Mouse (Mus musculus): ENCODE results near the gene Gm7534. TPM values are rescaled to one million over a fixed set of nuclear protein-coding genes. Genes with fewer than 3 reads are reported as not detected.
"Not testable (repeated sequence)": the region's sequence is repeated elsewhere in the genome, so short reads cannot be mapped to it uniquely, and the experiment has no call there.

Gene Gm7534
- total RNA-seq, 2 experiments from 2014 or later = not detected

- DNase-seq (ENCODE audit: low spot score in 2 of 2) = no peak
Measured at GRCm38 (mm10) chr4:134149389-134149788, 53.4 kb downstream of the Gm7534 start.

- DNase-seq (ENCODE audit: low spot score in 2 of 2) = not testable (repeated sequence)
Measured at GRCm38 (mm10) chr4:134144297-134144696, 58.5 kb downstream of the Gm7534 start.

Other genes with a start within 250 kb of the Gm7534 start
- 100 to 1,000 TPM; 199 to 225 TPM for gene Hmgn2, start 234.4 kb downstream of the Gm7534 start, total RNA-seq (2021)
- gene Dhdds, start 202.1 kb downstream of the Gm7534 start, total RNA-seq (2021) = 10 to 100 TPM; 57.3 to 58.6 TPM
- not detected for gene Lin28a, start 184.2 kb downstream of the Gm7534 start, total RNA-seq (2021)
- not detected for gene Zfp683, start 149.2 kb downstream of the Gm7534 start, total RNA-seq (2021)
- gene Crybg2, start 142.2 kb downstream of the Gm7534 start, total RNA-seq (2021) = 1 to 10 TPM; 2.1 to 2.7 TPM
- 1 to 10 TPM; 1.2 to 2.4 TPM for gene Cd52, start 107.9 kb downstream of the Gm7534 start, total RNA-seq (2021)
- 10 to 100 TPM; 19.5 to 23.2 TPM for gene Ubxn11, start 100.4 kb downstream of the Gm7534 start, total RNA-seq (2021)
- 100 to 1,000 TPM; 292 to 301 TPM for gene Sh3bgrl3, start 74.2 kb downstream of the Gm7534 start, total RNA-seq (2021)
- gene Cep85, start 15.9 kb downstream of the Gm7534 start, total RNA-seq (2021) = 10 to 100 TPM; 11.8 to 16.0 TPM
- under 1 TPM in 1 of 2 experiments, not detected in 1; 0.43 TPM for gene Catsper4, start 24.4 kb upstream of the Gm7534 start, total RNA-seq (2021)
- under 1 TPM in 1 of 2 experiments, not detected in 1; 0.16 TPM for gene Cnksr1, start 35.4 kb upstream of the Gm7534 start, total RNA-seq (2021)
- not detected for gene E130218I03Rik, start 40.7 kb upstream of the Gm7534 start, total RNA-seq (2021)
- 10 to 100 TPM; 11.1 to 12.5 TPM for gene Zfp593, start 42.6 kb upstream of the Gm7534 start, total RNA-seq (2021)
- gene Gm30191, start 43.9 kb upstream of the Gm7534 start, total RNA-seq (2021) = not detected
- 1 to 10 TPM; 2.6 to 3.5 TPM for gene Grrp1, start 51.1 kb upstream of the Gm7534 start, total RNA-seq (2021)
- 10 to 100 TPM; 18.6 to 24.4 TPM for gene Pdik1l, start 84.9 kb upstream of the Gm7534 start, total RNA-seq (2021)
- gene Trim63, start 112.1 kb upstream of the Gm7534 start, total RNA-seq (2021) = under 1 TPM; 0.25 to 0.71 TPM
- gene Slc30a2, start 140.2 kb upstream of the Gm7534 start, total RNA-seq (2021) = not detected
- gene Extl1, start 180.8 kb upstream of the Gm7534 start, total RNA-seq (2021) = 10 to 100 TPM; 26.2 to 27.5 TPM
- 10 to 100 TPM; 11.5 to 13.1 TPM for gene Pafah2, start 193.3 kb upstream of the Gm7534 start, total RNA-seq (2021)